Mouse (Mus musculus) B cell, adult 2 months (primary cell): ENCODE data around the gene Csf2.

Experiments used
- DNase-seq, 2 experiments: peaks; one replicate each; pipeline ENCODE4 v3.0.0; 2022

Gene Csf2

GRCm38 (mm10) chr11:54227478-54227877, 22.0 kb downstream of the Csf2 start:
- no peak for DNase-seq

GRCm38 (mm10) chr11:54224475-54224986, 24.9 kb downstream of the Csf2 start:
- DNase-seq: no peak

GRCm38 (mm10) chr11:54223637-54224474, 25.6 kb downstream of the Csf2 start:
- no peak for DNase-seq

GRCm38 (mm10) chr11:54219903-54220740, 29.3 kb downstream of the Csf2 start:
- no peak for DNase-seq

- DNase-seq: no peak
Measured at GRCm38 (mm10) chr11:54219191-54219590, 30.3 kb downstream of the Csf2 start.

GRCm38 (mm10) chr11:54217384-54217783, 32.1 kb downstream of the Csf2 start:
- no peak for DNase-seq

- no peak for DNase-seq
Measured at GRCm38 (mm10) chr11:54216091-54216490, 33.4 kb downstream of the Csf2 start.

GRCm38 (mm10) chr11:54214499-54215443, 34.7 kb downstream of the Csf2 start:
- DNase-seq: peak; percentile 21 to 30

- DNase-seq: no peak
Measured at GRCm38 (mm10) chr11:54213631-54214030, 35.8 kb downstream of the Csf2 start.

GRCm38 (mm10) chr11:54206993-54207392, 42.5 kb downstream of the Csf2 start:
- no peak for DNase-seq

- no peak for DNase-seq
Measured at GRCm38 (mm10) chr11:54205366-54205765, 44.1 kb downstream of the Csf2 start.

- DNase-seq: no peak
Measured at GRCm38 (mm10) chr11:54204781-54205180, 44.7 kb downstream of the Csf2 start.

- DNase-seq: no peak
Measured at GRCm38 (mm10) chr11:54203162-54203561, 46.3 kb downstream of the Csf2 start.

GRCm38 (mm10) chr11:54201881-54202685, 47.4 kb downstream of the Csf2 start:
- peak; percentile 12 to 18 for DNase-seq

- DNase-seq: no peak
Measured at GRCm38 (mm10) chr11:54201287-54201773, 48.1 kb downstream of the Csf2 start.
